Mouse (Mus musculus) neural tube, embryonic 12.5 days (tissue): ENCODE results near the gene Meis2. TPM values are rescaled to one million over a fixed set of nuclear protein-coding genes. Genes with fewer than 3 reads are reported as not detected.
A peak's percentile ranks its signal among the peaks of the same experiment; 100 is the strongest.

Source experiments
- ATAC-seq: fragments of 200-750 bp; cut with Nextera tagmentation; 2 replicates; pipeline ENCODE4 v1.8.0; 2017; ENCODE audit warnings: low read depth, mild to moderate bottlenecking, moderate TSS enrichment, moderate library complexity; ENCODE audit not compliant: low FRiP score
- H3K27ac ChIP-seq: fragments of 300-500 bp; sonication (generic); 2 replicates; pipeline ENCODE4 v1.5.1; 2016
- H3K27me3 ChIP-seq: fragments of 300-500 bp; sonication (generic); replicated peaks from 2 replicates; pipeline ENCODE4 v1.6.1; 2016; ENCODE audit warnings: mild to moderate bottlenecking
- H3K36me3 ChIP-seq: fragments of 300-500 bp; sonication (generic); 2 replicates; pipeline ENCODE4 v1.6.1; 2016; ENCODE audit warnings: mild to moderate bottlenecking
- H3K4me1 ChIP-seq: fragments of 300-500 bp; sonication (generic); 2 replicates; pipeline ENCODE4 v1.6.1; 2016
- H3K4me2 ChIP-seq: fragments of 300-500 bp; sonication (generic); replicated peaks from 2 replicates; pipeline ENCODE4 v1.6.1; 2016; ENCODE audit warnings: mild to moderate bottlenecking
- H3K4me3 ChIP-seq: fragments of 300-500 bp; sonication (generic); 2 replicates; pipeline ENCODE4 v1.5.1; 2016
- H3K9ac ChIP-seq: fragments of 300-500 bp; sonication (generic); 2 replicates; pipeline ENCODE4 v1.6.1; 2016; ENCODE audit warnings: mild to moderate bottlenecking
- H3K9me3 ChIP-seq: fragments of 300-500 bp; sonication (generic); 2 replicates; pipeline ENCODE4 v1.6.1; 2016; ENCODE audit warnings: mild to moderate bottlenecking
- WGBS: fragments of 180-500 bp; shearing (Covaris S2); methylation state at CpG from one replicate; pipeline ENCODE4 v1.1.7; 2016; 5-methylcytosine and 5-hydroxymethylcytosine counted together
- polyA plus RNA-seq: library from polyadenylated mRNA; unstranded; fragments of >200 nt; fragmentation: Nextera tagmentation; extraction: Ambion mirVana; gene quantifications from 2 replicates; pipeline ENCODE4 v1.2.1, GENCODE M21; 2016

Meis2 gene
- polyA plus RNA-seq, 1 experiment from 2014 or later = 108 TPM

- H3K9me3 ChIP-seq = no peaks in the 10 kb centered on the region
- ATAC-seq = peak; percentile 18
- no peaks in the 10 kb centered on the region for H3K27me3 ChIP-seq
- H3K4me1 ChIP-seq = no peaks in the 10 kb centered on the region; the same call in 1 of the 2 replicates
- peak overlapping the region; percentile 96 for H3K27ac ChIP-seq
- peak overlapping the region; percentile 87 for H3K4me2 ChIP-seq
- under 1% methylated on average over 36 of the region's 36 CpGs for WGBS
- no peaks in the 10 kb centered on the region for H3K36me3 ChIP-seq
- peak overlapping the region; percentile 97 for H3K9ac ChIP-seq
- peak overlapping the region; percentile 82 for H3K4me3 ChIP-seq
Measured at GRCm38 (mm10) chr2:116066057-116066941, 660 bp upstream of the Meis2 start.

- H3K27me3 ChIP-seq = no peaks in the 10 kb centered on the region
- ATAC-seq = no peak
- H3K27ac ChIP-seq = peak overlapping the region; percentile 98
- peak overlapping the region; percentile 82 for H3K4me3 ChIP-seq
- peaks cover 7% of the 10 kb centered on the region; the same call in 1 of the 2 replicates for H3K36me3 ChIP-seq
- no peaks in the 10 kb centered on the region for H3K9me3 ChIP-seq
- H3K4me1 ChIP-seq = peaks cover 10% of the 10 kb centered on the region
- WGBS = 0% methylated on average over 9 of the region's 10 CpGs
- peak overlapping the region; percentile 97 for H3K9ac ChIP-seq
- H3K4me2 ChIP-seq = peak overlapping the region; percentile 87
Measured at GRCm38 (mm10) chr2:116065057-116065456, 582 bp downstream of the Meis2 start.

- peak overlapping the region; percentile 97 for H3K9ac ChIP-seq
- H3K4me3 ChIP-seq = peak overlapping the region; percentile 82
- 2% methylated on average over 20 of the region's 20 CpGs for WGBS
- peak overlapping the region; percentile 98 for H3K27ac ChIP-seq
- peaks cover 10% of the 10 kb centered on the region; the same call in 1 of the 2 replicates for H3K36me3 ChIP-seq
- no peak for ATAC-seq
- H3K4me2 ChIP-seq = peak overlapping the region; percentile 87
- peaks cover 16% of the 10 kb centered on the region for H3K4me1 ChIP-seq
- H3K27me3 ChIP-seq = no peaks in the 10 kb centered on the region
- H3K9me3 ChIP-seq = no peaks in the 10 kb centered on the region
Measured at GRCm38 (mm10) chr2:116064521-116064920, 1.1 kb downstream of the Meis2 start.

- Histone ChIP-seq H3K9me3 (no peaks in the 10 kb centered on the region), H3K4me1 (peaks cover 22% of the 10 kb centered on the region), H3K36me3 (peaks cover 17% of the 10 kb centered on the region), H3K27ac (peak overlapping the region; percentile 98), H3K27me3 (no peaks in the 10 kb centered on the region), H3K4me3 (peak overlapping the region; percentile 82), H3K9ac (peak overlapping the region; percentile 97), H3K4me2 (peak overlapping the region; percentile 87)
- ATAC-seq = peak; percentile 26; the same call in 1 of the 2 replicates
- under 1% methylated on average over 37 of the region's 37 CpGs for WGBS
Measured at GRCm38 (mm10) chr2:116063819-116064293, 1.8 kb downstream of the Meis2 start.

GRCm38 (mm10) chr2:116062761-116063441, 2.7 kb downstream of the Meis2 start:
- peak overlapping the region; percentile 97 for H3K9ac ChIP-seq
- no peaks in the 10 kb centered on the region for H3K9me3 ChIP-seq
- 1% methylated on average over 36 of the region's 36 CpGs for WGBS
- H3K27ac ChIP-seq = peak overlapping the region; percentile 98
- H3K4me1 ChIP-seq = peaks cover 32% of the 10 kb centered on the region
- ATAC-seq = no peak
- peak overlapping the region; percentile 87 for H3K4me2 ChIP-seq
- peaks cover 21% of the 10 kb centered on the region for H3K36me3 ChIP-seq
- peak overlapping the region; percentile 82 for H3K4me3 ChIP-seq
- H3K27me3 ChIP-seq = no peaks in the 10 kb centered on the region

GRCm38 (mm10) chr2:116062251-116062651, 3.4 kb downstream of the Meis2 start:
- ATAC-seq = no peak
- Histone ChIP-seq H3K27me3 (no peaks in the 10 kb centered on the region), H3K4me3 (peak overlapping the region; percentile 82), H3K4me1 (peaks cover 38% of the 10 kb centered on the region), H3K27ac (peak overlapping the region; percentile 98), H3K4me2 (peak overlapping the region; percentile 87), H3K9ac (peak overlapping the region; percentile 97), H3K9me3 (no peaks in the 10 kb centered on the region), H3K36me3 (peaks cover 21% of the 10 kb centered on the region)
- under 1% methylated on average over 20 of the region's 20 CpGs for WGBS

GRCm38 (mm10) chr2:116061401-116062021, 4.1 kb downstream of the Meis2 start:
- Histone ChIP-seq H3K27me3 (no peaks in the 10 kb centered on the region), H3K9ac (peak overlapping the region; percentile 97), H3K4me2 (peak overlapping the region; percentile 87), H3K36me3 (peaks cover 24% of the 10 kb centered on the region), H3K4me3 (peak overlapping the region; percentile 82), H3K27ac (peak overlapping the region; percentile 98), H3K9me3 (no peaks in the 10 kb centered on the region), H3K4me1 (peaks cover 44% of the 10 kb centered on the region)
- under 1% methylated on average over 30 of the region's 30 CpGs for WGBS
- ATAC-seq = no peak

GRCm38 (mm10) chr2:116060701-116061400, 4.8 kb downstream of the Meis2 start:
- Histone ChIP-seq H3K4me1 (peaks cover 51% of the 10 kb centered on the region), H3K27me3 (no peaks in the 10 kb centered on the region), H3K9me3 (no peaks in the 10 kb centered on the region), H3K9ac (peak overlapping the region; percentile 97), H3K4me2 (peak overlapping the region; percentile 87), H3K36me3 (peaks cover 24% of the 10 kb centered on the region), H3K27ac (peak overlapping the region; percentile 98), H3K4me3 (peak overlapping the region; percentile 82)
- ATAC-seq = no peak
- WGBS = under 1% methylated on average over 21 of the region's 21 CpGs

- under 1% methylated on average over 19 of the region's 19 CpGs for WGBS
- Histone ChIP-seq H3K4me1 (peaks cover 56% of the 10 kb centered on the region), H3K4me3 (peak overlapping the region; percentile 82), H3K4me2 (peak overlapping the region; percentile 87), H3K27ac (peak overlapping the region; percentile 98), H3K9me3 (no peaks in the 10 kb centered on the region), H3K36me3 (peaks cover 24% of the 10 kb centered on the region), H3K27me3 (no peaks in the 10 kb centered on the region), H3K9ac (peak overlapping the region; percentile 97)
- ATAC-seq = no peak
Measured at GRCm38 (mm10) chr2:116060210-116060609, 5.4 kb downstream of the Meis2 start.

GRCm38 (mm10) chr2:116059661-116060060, 6.0 kb downstream of the Meis2 start:
- no peak for ATAC-seq
- H3K9me3 ChIP-seq = no peaks in the 10 kb centered on the region
- peaks cover 24% of the 10 kb centered on the region for H3K36me3 ChIP-seq
- peak overlapping the region; percentile 82; the same call in 1 of the 2 replicates for H3K4me3 ChIP-seq
- no peaks in the 10 kb centered on the region for H3K27me3 ChIP-seq
- peak overlapping the region; percentile 97 for H3K9ac ChIP-seq
- no peak overlapping the region for H3K27ac ChIP-seq
- H3K4me2 ChIP-seq = peak overlapping the region; percentile 87
- peaks cover 58% of the 10 kb centered on the region for H3K4me1 ChIP-seq
- 12% methylated on average over 1 of the region's 1 CpGs for WGBS

GRCm38 (mm10) chr2:116059066-116059465, 6.6 kb downstream of the Meis2 start:
- no peak for ATAC-seq
- Histone ChIP-seq H3K4me2 (peak overlapping the region; percentile 87), H3K9me3 (no peaks in the 10 kb centered on the region), H3K27me3 (no peaks in the 10 kb centered on the region), H3K36me3 (peaks cover 24% of the 10 kb centered on the region), H3K4me3 (0 out of 2 replicates have a peak overlapping the region, but pooled peaks have one; percentile 82), H3K27ac (no peak overlapping the region), H3K9ac (peak overlapping the region; percentile 97), H3K4me1 (peaks cover 58% of the 10 kb centered on the region)
- 17% methylated on average over 3 of the region's 3 CpGs for whole genome bisulfite sequencing
